Mouse (Mus musculus) midbrain, embryonic 16.5 days (tissue): ENCODE results near the gene Cyp2d10. TPM values are rescaled to one million over a fixed set of nuclear protein-coding genes. Genes with fewer than 3 reads are reported as not detected.
"Not testable (repeated sequence)": the region's sequence is repeated elsewhere in the genome, so short reads cannot be mapped to it uniquely, and the experiment has no call there.

Source experiments
- ATAC-seq: fragments of 200-750 bp; cut with Nextera tagmentation; 2 replicates; pipeline ENCODE4 v1.8.0; 2017; ENCODE audit warnings: moderate TSS enrichment
- H3K27ac ChIP-seq: fragments of 300-500 bp; sonication (generic); 2 replicates; pipeline ENCODE4 v1.5.1; 2014; ENCODE audit warnings: mild to moderate bottlenecking, low read length, mixed read lengths
- H3K27me3 ChIP-seq: fragments of 300-500 bp; sonication (generic); 2 replicates; pipeline ENCODE4 v1.6.1; 2014; ENCODE audit warnings: low read depth, low read length, mixed read lengths; ENCODE audit not compliant: control insufficient read depth, insufficient read depth
- H3K36me3 ChIP-seq: fragments of 300-500 bp; sonication (generic); 2 replicates; pipeline ENCODE4 v1.6.1; 2014; ENCODE audit warnings: mild to moderate bottlenecking, low read length, moderate library complexity, mixed read lengths; ENCODE audit not compliant: control insufficient read depth, insufficient read depth
- H3K4me1 ChIP-seq: fragments of 300-500 bp; sonication (generic); 2 replicates; pipeline ENCODE4 v1.6.1; 2014; ENCODE audit warnings: mild to moderate bottlenecking, low read length, mixed read lengths; ENCODE audit not compliant: control insufficient read depth, insufficient read depth
- H3K4me2 ChIP-seq: fragments of 300-500 bp; sonication (generic); 2 replicates; pipeline ENCODE4 v1.6.1; 2014; ENCODE audit warnings: mild to moderate bottlenecking, low read length, mixed read lengths
- H3K4me3 ChIP-seq: fragments of 300-500 bp; sonication (generic); 2 replicates; pipeline ENCODE4 v1.5.1; 2014; ENCODE audit warnings: low read depth, mild to moderate bottlenecking, low read length, moderate library complexity, mixed read lengths
- H3K9ac ChIP-seq: fragments of 300-500 bp; sonication (generic); 2 replicates; pipeline ENCODE4 v1.6.1; 2014; ENCODE audit warnings: low read depth, low read length, mixed read lengths
- H3K9me3 ChIP-seq: fragments of 300-500 bp; sonication (generic); replicated peaks from 2 replicates; pipeline ENCODE4 v1.6.1; 2014; ENCODE audit warnings: mild to moderate bottlenecking, low read length, mixed read lengths; ENCODE audit not compliant: control insufficient read depth, poor library complexity, severe bottlenecking
- WGBS: fragments of 180-500 bp; shearing (Covaris S2); extraction: QIAGEN DNeasy Blood & Tissue Kit; methylation state at CpG from one replicate; pipeline ENCODE4 v1.1.7; 2014; 5-methylcytosine and 5-hydroxymethylcytosine counted together
- polyA plus RNA-seq: library from polyadenylated mRNA; unstranded; fragments of >200 nt; fragmentation: Nextera tagmentation; extraction: Ambion mirVana; gene quantifications from 2 replicates; pipeline ENCODE4 v1.2.1, GENCODE M21; 2015

Gene Cyp2d10
- not detected in 2 replicates for polyA plus RNA-seq

DNA sequence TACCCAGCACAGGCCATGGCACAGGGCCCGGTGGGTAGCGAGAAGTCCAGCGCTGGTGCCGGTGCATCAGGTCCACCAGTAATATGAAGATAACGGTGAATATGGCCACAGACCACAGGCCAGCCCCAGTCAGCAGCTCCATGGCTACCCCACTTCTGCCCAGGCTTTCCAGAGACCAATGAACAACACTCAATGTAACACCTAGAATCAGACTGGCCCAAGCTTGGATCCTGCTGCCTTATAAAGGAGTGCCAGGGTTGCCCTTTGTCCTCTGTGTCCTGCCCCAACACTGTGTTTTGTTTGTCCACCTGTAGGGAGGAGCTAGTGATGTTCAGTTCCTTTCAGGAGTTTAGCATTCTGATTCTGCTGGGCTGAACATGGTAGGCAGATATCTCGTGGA is at the start of gene Cyp2d10:
Gene Cyp2d10 (minus strand): TSS at position 215 of the 400 bp plus-strand sequence.
- no peak within 1 kb of the TSS for H3K4me2 ChIP-seq
- no peak within 1 kb of the TSS for H3K27ac ChIP-seq
- H3K27me3 ChIP-seq: no peaks in the 10 kb centered on the region
- H3K4me1 ChIP-seq: no peaks in the 10 kb centered on the region
- H3K9ac ChIP-seq: no peak within 1 kb of the TSS
- no peak for ATAC-seq
- 96% methylated on average over 6 of the region's 6 CpGs for WGBS
- no peak within 1 kb of the TSS for H3K4me3 ChIP-seq
- no peaks in the 10 kb centered on the region for H3K36me3 ChIP-seq
- H3K9me3 ChIP-seq: no peaks in the 10 kb centered on the region

GRCm38 (mm10) chr15:82456086-82456790 is 49.2 kb upstream of the Cyp2d10 start:
- not testable (repeated sequence) for H3K9me3 ChIP-seq, H3K4me2 ChIP-seq, H3K4me1 ChIP-seq, ATAC-seq, H3K4me3 ChIP-seq, H3K9ac ChIP-seq, H3K27ac ChIP-seq, H3K27me3 ChIP-seq, H3K36me3 ChIP-seq
- 84% methylated on average over 6 of the region's 6 CpGs for WGBS

DNA sequence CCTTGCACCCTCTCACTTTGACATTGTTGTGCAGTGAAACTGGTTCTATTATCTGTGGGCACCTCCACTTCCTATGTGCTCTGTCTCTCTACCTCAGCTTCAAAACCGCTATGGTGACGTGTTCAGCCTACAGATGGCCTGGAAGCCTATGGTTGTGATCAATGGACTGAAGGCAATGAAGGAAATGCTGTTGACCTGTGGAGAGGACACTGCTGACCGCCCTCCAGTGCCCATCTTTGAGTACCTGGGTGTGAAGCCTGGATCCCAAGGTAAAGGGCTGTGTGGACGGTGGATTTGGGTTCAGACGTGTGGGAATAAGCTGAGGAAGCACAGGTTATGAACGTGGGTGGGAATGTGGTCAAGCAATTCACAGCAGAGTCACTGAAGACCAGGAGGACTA is 46.5 kb upstream of the Cyp2d10 start:
- H3K9me3 ChIP-seq, H3K4me1 ChIP-seq, ATAC-seq, H3K27ac ChIP-seq, H3K36me3 ChIP-seq, H3K27me3 ChIP-seq, H3K4me2 ChIP-seq, H3K9ac ChIP-seq, H3K4me3 ChIP-seq: not testable (repeated sequence)
- 83% methylated on average over 6 of the region's 6 CpGs for WGBS

- WGBS: 68% methylated on average over 1 of the region's 1 CpGs
- H3K36me3 ChIP-seq, H3K4me1 ChIP-seq, H3K4me2 ChIP-seq, H3K9me3 ChIP-seq, ATAC-seq, H3K27ac ChIP-seq, H3K27me3 ChIP-seq, H3K9ac ChIP-seq, H3K4me3 ChIP-seq: not testable (repeated sequence)
Measured at GRCm38 (mm10) chr15:82452133-82452532, 45.1 kb upstream of the Cyp2d10 start.

DNA sequence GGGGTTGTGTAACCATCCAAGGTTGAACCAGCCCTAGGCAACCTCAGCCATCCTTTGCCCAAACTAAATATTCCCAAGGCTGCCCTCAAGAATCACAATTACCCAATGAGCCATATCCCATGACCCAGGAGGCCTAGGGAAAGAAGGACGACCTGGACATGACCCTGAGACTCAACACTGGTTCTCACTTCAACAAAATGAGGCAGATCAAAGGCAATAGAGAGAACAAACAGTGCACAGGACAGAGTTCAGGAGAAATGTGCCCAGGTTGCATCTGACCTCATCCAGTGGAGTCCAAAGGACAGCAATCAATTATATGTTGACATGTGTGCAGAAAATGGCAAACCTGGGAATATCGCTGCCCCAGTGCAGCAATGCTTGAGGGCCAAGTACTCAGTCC is 43.0 kb upstream of the Cyp2d10 start:
- not testable (repeated sequence) for H3K27me3 ChIP-seq, H3K36me3 ChIP-seq, H3K4me2 ChIP-seq, H3K9ac ChIP-seq, H3K9me3 ChIP-seq, H3K4me1 ChIP-seq, H3K4me3 ChIP-seq, H3K27ac ChIP-seq, ATAC-seq
- WGBS: 83% methylated on average over 2 of the region's 2 CpGs

DNA sequence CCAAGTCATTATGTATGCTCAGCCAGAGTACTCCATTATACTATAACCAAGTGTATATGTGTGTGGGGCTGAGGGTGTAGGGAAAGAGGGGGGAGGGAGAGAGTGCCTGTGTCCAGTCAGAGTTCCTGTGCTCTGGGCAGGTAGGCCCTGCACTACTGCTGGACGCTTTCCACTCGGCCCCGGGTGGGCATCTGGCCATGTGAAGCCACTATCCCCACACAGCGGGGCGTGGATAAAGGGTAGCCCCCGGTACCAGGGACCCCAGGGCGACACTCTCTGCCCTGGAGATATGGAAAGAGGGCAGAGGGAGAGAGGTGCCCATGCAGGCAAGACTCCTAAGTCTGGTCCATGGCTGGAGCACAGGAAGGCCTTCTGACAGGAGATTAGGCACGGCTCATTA is 38.2 kb upstream of the Cyp2d10 start:
- no peak overlapping the region for H3K27ac ChIP-seq
- H3K9ac ChIP-seq: no peak overlapping the region
- no peaks in the 10 kb centered on the region for H3K4me1 ChIP-seq
- no peaks in the 10 kb centered on the region for H3K9me3 ChIP-seq
- H3K27me3 ChIP-seq: no peaks in the 10 kb centered on the region
- H3K4me3 ChIP-seq: no peak overlapping the region
- WGBS: 67% methylated on average over 8 of the region's 8 CpGs
- no peak for ATAC-seq
- no peaks in the 10 kb centered on the region for H3K36me3 ChIP-seq
- no peak overlapping the region for H3K4me2 ChIP-seq

- no peaks in the 10 kb centered on the region for H3K4me1 ChIP-seq
- WGBS: 88% methylated on average over 3 of the region's 3 CpGs
Measured at GRCm38 (mm10) chr15:82443658-82444057, 36.7 kb upstream of the Cyp2d10 start.

GRCm38 (mm10) chr15:82437975-82438617 is 31.1 kb upstream of the Cyp2d10 start:
- Histone ChIP-seq H3K4me3 (no peak overlapping the region), H3K27ac (no peak overlapping the region), H3K9ac (no peak overlapping the region), H3K27me3 (no peaks in the 10 kb centered on the region), H3K36me3 (no peaks in the 10 kb centered on the region), H3K4me2 (no peak overlapping the region), H3K9me3 (no peaks in the 10 kb centered on the region; the same call in 1 of the 2 replicates), H3K4me1 (no peaks in the 10 kb centered on the region)
- 84% methylated on average over 5 of the region's 5 CpGs for WGBS
- ATAC-seq: no peak

More at GRCm38 (mm10) chr15:82443658-82444057, 36.7 kb upstream of the Cyp2d10 start:
- H3K4me3 ChIP-seq: no peak overlapping the region
- H3K9me3 ChIP-seq: no peaks in the 10 kb centered on the region
- no peak for ATAC-seq
- H3K36me3 ChIP-seq: no peaks in the 10 kb centered on the region
- no peaks in the 10 kb centered on the region for H3K27me3 ChIP-seq
- H3K27ac ChIP-seq: no peak overlapping the region
- H3K4me2 ChIP-seq: no peak overlapping the region
- no peak overlapping the region for H3K9ac ChIP-seq

DNA sequence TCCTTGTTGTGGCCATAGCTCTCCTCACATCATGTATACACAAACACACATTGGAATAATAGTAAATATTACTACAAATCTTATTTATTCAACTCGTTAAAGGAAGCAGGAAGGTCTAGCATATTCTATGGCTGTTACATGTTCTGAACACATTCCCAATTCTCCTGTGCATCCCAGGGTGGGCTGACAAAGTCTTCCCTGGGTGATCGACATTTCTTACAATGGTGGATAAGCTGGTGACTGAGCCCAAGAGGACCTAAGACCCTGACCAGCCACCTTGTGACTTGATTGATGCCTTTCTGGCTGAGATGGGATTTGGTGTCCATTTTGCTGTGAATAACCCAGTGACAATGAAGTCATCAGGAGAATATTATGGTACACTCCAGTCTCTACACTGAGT is 28.6 kb upstream of the Cyp2d10 start:
- Histone ChIP-seq H3K9me3 (no peaks in the 10 kb centered on the region; the same call in 1 of the 2 replicates), H3K27ac (no peak overlapping the region), H3K4me2 (no peak overlapping the region), H3K4me1 (no peaks in the 10 kb centered on the region), H3K4me3 (no peak overlapping the region), H3K36me3 (no peaks in the 10 kb centered on the region), H3K9ac (no peak overlapping the region), H3K27me3 (no peaks in the 10 kb centered on the region)
- ATAC-seq: no peak
- 92% methylated on average over 2 of the region's 2 CpGs for WGBS
